Mouse (Mus musculus) brain, embryonic 14.5 days (tissue): ENCODE results near the gene Mypn. TPM values are rescaled to one million over a fixed set of nuclear protein-coding genes. Genes with fewer than 3 reads are reported as not detected.

Source experiments
- DNase-seq: peaks from one replicate; pipeline ENCODE4 v3.0.0-alpha.2; 2011; ENCODE audit warnings: low read depth
- CTCF ChIP-seq: fragments of 200-500 bp; IDR thresholded peaks from 2 replicates; pipeline ENCODE4 v1.5.1; 2012; ENCODE audit warnings: inconsistent platforms, mild to moderate bottlenecking, moderate library complexity, borderline replicate concordance; ENCODE audit not compliant: insufficient read depth, insufficient read length; ENCODE audit errors: extremely low read depth
- POLR2A ChIP-seq: fragments of 200-500 bp; IDR thresholded peaks from 2 replicates; pipeline ENCODE4 v1.6.1; 2012; ENCODE audit warnings: mild to moderate bottlenecking, inconsistent platforms, borderline replicate concordance; ENCODE audit not compliant: poor library complexity, insufficient read depth, insufficient read length, severe bottlenecking; ENCODE audit errors: extremely low read depth
- polyA plus RNA-seq: library from polyadenylated mRNA; depleted of rRNA; stranded (reverse); fragments of >200 nt; gene quantifications from 2 replicates; pipeline ENCODE4 v1.2.3, GENCODE M21; 2012

Mypn gene
- polyA plus RNA-seq, 1 experiment = 0.34 TPM

GRCm38 (mm10) chr10:63184451-63184850 lies 19.3 kb downstream of the Mypn start:
- no peak for DNase-seq
- TF ChIP-seq POLR2A (no peak), CTCF (no peak)

GRCm38 (mm10) chr10:63182177-63182768 lies 21.5 kb downstream of the Mypn start:
- no peak for DNase-seq
- TF ChIP-seq CTCF (no peak), POLR2A (no peak)

GRCm38 (mm10) chr10:63181166-63181565 lies 22.6 kb downstream of the Mypn start:
- peak; percentile 52 for DNase-seq
- TF ChIP-seq CTCF = no peak

GRCm38 (mm10) chr10:63179524-63179923 lies 24.2 kb downstream of the Mypn start:
- TF ChIP-seq CTCF (no peak), POLR2A (no peak)

GRCm38 (mm10) chr10:63178318-63178717 lies 25.4 kb downstream of the Mypn start:
- TF ChIP-seq CTCF (no peak), POLR2A (no peak)
- DNase-seq = no peak

More at GRCm38 (mm10) chr10:63179524-63179923, 24.2 kb downstream of the Mypn start:
- DNase-seq = no peak

GRCm38 (mm10) chr10:63177286-63178140 lies 26.2 kb downstream of the Mypn start:
- peak; percentile 71 for DNase-seq
- TF ChIP-seq POLR2A (no peak), CTCF (no peak)

GRCm38 (mm10) chr10:63176471-63176931 lies 27.3 kb downstream of the Mypn start:
- DNase-seq = no peak
- TF ChIP-seq POLR2A = no peak
- no peak for TF ChIP-seq CTCF

GRCm38 (mm10) chr10:63172089-63172488 lies 31.7 kb downstream of the Mypn start:
- TF ChIP-seq POLR2A (no peak), CTCF (no peak)
- DNase-seq = no peak

- DNase-seq = no peak
- TF ChIP-seq CTCF = no peak
- TF ChIP-seq POLR2A = no peak
These were observed 34.2 kb downstream of the Mypn start for GRCm38 (mm10) chr10:63169503-63169902.

GRCm38 (mm10) chr10:63168124-63168523 lies 35.6 kb downstream of the Mypn start:
- no peak for TF ChIP-seq CTCF
- TF ChIP-seq POLR2A = no peak
- no peak for DNase-seq

GRCm38 (mm10) chr10:63167241-63167995 lies 36.3 kb downstream of the Mypn start:
- DNase-seq = no peak
- no peak for TF ChIP-seq CTCF
- no peak for TF ChIP-seq POLR2A
